Comparison of ENCODE assay signal across 14 mouse cellular contexts in the genomic region with DNA sequence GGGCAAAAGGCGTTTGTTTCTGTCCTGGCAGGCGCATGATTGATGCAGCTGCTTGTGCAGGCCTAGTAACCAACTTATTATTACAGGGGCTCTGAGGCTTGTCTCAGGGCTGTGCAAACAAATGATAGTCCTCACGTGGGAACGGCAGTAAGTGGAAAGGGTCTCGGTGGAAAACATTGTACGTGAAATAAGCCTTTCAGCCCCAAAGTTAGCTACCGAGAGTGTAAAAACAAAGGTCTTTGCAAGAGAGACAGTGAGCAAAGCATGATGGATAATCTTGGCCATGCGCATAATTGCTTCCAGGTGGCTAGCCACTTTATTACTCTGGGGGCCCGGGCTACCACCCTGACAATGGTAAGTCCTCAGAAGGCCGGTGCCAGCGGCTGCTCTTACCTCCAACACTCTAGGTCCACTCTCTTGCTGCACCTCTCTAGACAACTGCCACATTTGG.
DNase-seq lines count a peak whose midpoint lies in the region; ATAC-seq and TF ChIP-seq lines count a peak whose summit lies in the region.
"Had no signal": no experiment of that assay in that cellular context is flagged by ENCODE, and none has a peak within 500 bp of the region (broad histone marks: within the 10 kb centered on the region; RNA-seq: fewer than 3 reads in every experiment).

No protein-coding gene starts in this region.

- H3K4me3 ChIP-seq in forebrain, embryonic 12.5 days (replicated peaks), result no peak overlapping the region
- H3K4me3 ChIP-seq in forebrain, postnatal 0 days (ENCODE audit: low read depth, low read length), result no peak overlapping the region
- no peak overlapping the region for H3K4me3 ChIP-seq in embryonic facial prominence, embryonic 12.5 days
- no peak overlapping the region for H3K4me3 ChIP-seq in limb, embryonic 11.5 days (ENCODE audit: low read depth, low read length)
- H3K4me3 ChIP-seq: layer of hippocampus, adult 2 months; limb, embryonic 15.5 days; lung, embryonic 15.5 days had no signal

- H3K9ac ChIP-seq in forebrain, embryonic 12.5 days, result no peak overlapping the region
- no peak overlapping the region for H3K9ac ChIP-seq in forebrain, postnatal 0 days
- H3K9ac ChIP-seq in embryonic facial prominence, embryonic 12.5 days, result no peak overlapping the region
- no peak overlapping the region for H3K9ac ChIP-seq in limb, embryonic 11.5 days (ENCODE audit: low read length)
- H3K9ac ChIP-seq: limb, embryonic 15.5 days; lung, embryonic 15.5 days had no signal

- ATAC-seq in forebrain, embryonic 12.5 days (ENCODE audit: low FRiP score), result no peak; the same call in 1 of the 2 replicates
- ATAC-seq in forebrain, postnatal 0 days, result no peak
- ATAC-seq in embryonic facial prominence, embryonic 12.5 days (ENCODE audit: insufficient number of reproducible peaks, insufficient read depth, low FRiP score, low TSS enrichment), result no peak
- peak; percentile 47; the same call in 1 of the 2 replicates for ATAC-seq in limb, embryonic 11.5 days (ENCODE audit: insufficient number of reproducible peaks, low FRiP score, low TSS enrichment, low read depth)

- H3K9me3 ChIP-seq in forebrain, embryonic 12.5 days, result no peaks in the 10 kb centered on the region
- H3K9me3 ChIP-seq in forebrain, postnatal 0 days (ENCODE audit: low read length), result no peaks in the 10 kb centered on the region
- H3K9me3 ChIP-seq in embryonic facial prominence, embryonic 12.5 days, result no peaks in the 10 kb centered on the region
- no peaks in the 10 kb centered on the region for H3K9me3 ChIP-seq in limb, embryonic 11.5 days (ENCODE audit: control insufficient read depth, low read length)
- H3K9me3 ChIP-seq: limb, embryonic 15.5 days; lung, embryonic 15.5 days had no signal

- no peak for DNase-seq in forebrain, postnatal 0 days
- peak; percentile 45 for DNase-seq in brain, embryonic 14.5 days (ENCODE audit: low read depth)
- DNase-seq in limb, embryonic 11.5 days (ENCODE audit: low spot score), result peak; percentile 85
- DNase-seq in kidney, postnatal 14 days, result no peak
- DNase-seq in cerebellum, postnatal 25 days, result no peak
- DNase-seq in cerebellum, postnatal 4 days (ENCODE audit: low spot score in 2 of 2), result no peak
- DNase-seq: adrenal gland, postnatal 36 days; cerebellum, postnatal 10 days; right cerebral cortex, postnatal 14 days had no signal

- TF ChIP-seq POLR2A in brain, embryonic 14.5 days (IDR thresholded peaks at IDR 0.05; ENCODE audit: borderline replicate concordance, extremely low read depth, insufficient read depth, insufficient read length, poor library complexity, severe bottlenecking), result no peak

- H3K4me1 ChIP-seq in forebrain, embryonic 12.5 days, result peaks cover 17% of the 10 kb centered on the region
- H3K4me1 ChIP-seq in forebrain, postnatal 0 days (ENCODE audit: insufficient read depth), result no peaks in the 10 kb centered on the region
- peaks cover 20% of the 10 kb centered on the region; the same call in 1 of the 2 replicates for H3K4me1 ChIP-seq in embryonic facial prominence, embryonic 12.5 days
- peaks cover 15% of the 10 kb centered on the region; the same call in 1 of the 2 replicates for H3K4me1 ChIP-seq in limb, embryonic 11.5 days (ENCODE audit: control insufficient read depth, insufficient read depth, low read length)
- H3K4me1 ChIP-seq: lung, embryonic 15.5 days had no signal

- TF ChIP-seq CTCF in forebrain, postnatal 0 days (IDR thresholded peaks at IDR 0.05; ENCODE audit: low read depth), result no peak
- no peak for TF ChIP-seq CTCF in brain, embryonic 14.5 days (IDR thresholded peaks at IDR 0.05; ENCODE audit: borderline replicate concordance, extremely low read depth, insufficient read depth, insufficient read length)

- no peaks in the 10 kb centered on the region for H3K27me3 ChIP-seq in forebrain, embryonic 12.5 days
- H3K27me3 ChIP-seq in forebrain, postnatal 0 days (ENCODE audit: insufficient read depth, low read length), result no peaks in the 10 kb centered on the region
- H3K27me3 ChIP-seq in embryonic facial prominence, embryonic 12.5 days, result no peaks in the 10 kb centered on the region
- no peaks in the 10 kb centered on the region for H3K27me3 ChIP-seq in limb, embryonic 11.5 days (ENCODE audit: control insufficient read depth, insufficient read depth, low read length)
- H3K27me3 ChIP-seq: limb, embryonic 15.5 days; lung, embryonic 15.5 days had no signal

- H3K4me2 ChIP-seq in forebrain, embryonic 12.5 days, result peak overlapping the region; percentile 1; the same call in 1 of the 2 replicates
- no peak overlapping the region for H3K4me2 ChIP-seq in forebrain, postnatal 0 days (ENCODE audit: low read depth)
- H3K4me2 ChIP-seq in embryonic facial prominence, embryonic 12.5 days (replicated peaks), result no peak overlapping the region
- no peak overlapping the region for H3K4me2 ChIP-seq in limb, embryonic 11.5 days (ENCODE audit: low read depth, severe bottlenecking)
- H3K4me2 ChIP-seq: limb, embryonic 15.5 days; lung, embryonic 15.5 days had no signal

- no peak overlapping the region for H3K27ac ChIP-seq in forebrain, embryonic 12.5 days
- no peak overlapping the region for H3K27ac ChIP-seq in forebrain, postnatal 0 days (ENCODE audit: low read depth, low read length)
- H3K27ac ChIP-seq in embryonic facial prominence, embryonic 12.5 days, result peak overlapping the region; percentile 48
- H3K27ac ChIP-seq in limb, embryonic 11.5 days (replicated peaks; ENCODE audit: low read depth, low read length), result peak overlapping the region; percentile 81
- H3K27ac ChIP-seq: layer of hippocampus, adult 2 months; limb, embryonic 15.5 days; lung, embryonic 15.5 days had no signal

- no peaks in the 10 kb centered on the region for H3K36me3 ChIP-seq in forebrain, embryonic 12.5 days (replicated peaks)
- no peaks in the 10 kb centered on the region for H3K36me3 ChIP-seq in forebrain, postnatal 0 days (ENCODE audit: insufficient read depth)
- H3K36me3 ChIP-seq in embryonic facial prominence, embryonic 12.5 days, result no peaks in the 10 kb centered on the region
- no peaks in the 10 kb centered on the region for H3K36me3 ChIP-seq in limb, embryonic 11.5 days (ENCODE audit: control insufficient read depth, insufficient read depth, low read length)
- H3K36me3 ChIP-seq: limb, embryonic 15.5 days; lung, embryonic 15.5 days had no signal

- WGBS in forebrain, embryonic 12.5 days, result 31% methylated on average over 11 of the region's 11 CpGs
- 23% methylated on average over 11 of the region's 11 CpGs for whole genome bisulfite sequencing in forebrain, postnatal 0 days
- WGBS in embryonic facial prominence, embryonic 12.5 days, result 23% methylated on average over 11 of the region's 11 CpGs
- 9% methylated on average over 11 of the region's 11 CpGs for WGBS in limb, embryonic 11.5 days

Comparison
In these comparisons a context has a peak if more than half of its experiments do, and no peak if none do; other contexts are left out.
1. H3K27ac ChIP-seq: peak in embryonic facial prominence, embryonic 12.5 days (single experiment) and limb, embryonic 11.5 days (single experiment); none in forebrain, embryonic 12.5 days (single experiment) and forebrain, postnatal 0 days (single experiment).
2. DNase-seq: peak in brain, embryonic 14.5 days (single experiment) and limb, embryonic 11.5 days (single experiment); none in forebrain, postnatal 0 days (single experiment), kidney, postnatal 14 days (single experiment), cerebellum, postnatal 25 days (0 of 2) and cerebellum, postnatal 4 days (0 of 2).